Mouse (Mus musculus) spleen, adult 2 months (tissue): Measurements from ENCODE around the gene Stk24. TPM values are rescaled to one million over a fixed set of nuclear protein-coding genes. Genes with fewer than 3 reads are reported as not detected.

Experiments used
- DNase-seq, 2 experiments: peaks; one replicate each; pipeline versions ENCODE4 v3.0.0 to v3.0.0-alpha.2; 2012 to 2021; ENCODE audit warnings: low spot score in 2 of 2, low read depth in 1 of 2
- H3K27ac ChIP-seq: fragments of 200-500 bp; 2 replicates; pipeline ENCODE4 v1.5.1; 2012; ENCODE audit warnings: low read length, inconsistent platforms; ENCODE audit not compliant: insufficient read depth
- H3K27me3 ChIP-seq: fragments of 200-500 bp; 2 replicates; pipeline ENCODE4 v1.6.1; 2012; ENCODE audit warnings: mild to moderate bottlenecking, moderate library complexity, low read length, inconsistent platforms; ENCODE audit not compliant: control insufficient read depth, insufficient read depth
- H3K36me3 ChIP-seq: fragments of 200-500 bp; 2 replicates; pipeline ENCODE4 v1.6.1; 2012; ENCODE audit warnings: mild to moderate bottlenecking, low read length, inconsistent platforms; ENCODE audit not compliant: control insufficient read depth, insufficient read depth
- H3K4me1 ChIP-seq: fragments of 200-500 bp; 2 replicates; pipeline ENCODE4 v1.6.1; 2011; ENCODE audit warnings: inconsistent platforms; ENCODE audit not compliant: control insufficient read depth, insufficient read depth, insufficient read length
- H3K4me3 ChIP-seq: fragments of 200-500 bp; 2 replicates; pipeline ENCODE4 v1.5.1; 2011; ENCODE audit warnings: mild to moderate bottlenecking, inconsistent platforms; ENCODE audit not compliant: insufficient read depth, insufficient read length; ENCODE audit errors: extremely low read depth
- CTCF ChIP-seq: fragments of 200-500 bp; IDR thresholded peaks from 2 replicates; pipeline ENCODE4 v1.5.1; 2011; ENCODE audit warnings: mild to moderate bottlenecking, inconsistent platforms; ENCODE audit not compliant: insufficient read depth, insufficient read length, insufficient replicate concordance; ENCODE audit errors: extremely low read depth
- POLR2A ChIP-seq: fragments of 200-500 bp; IDR thresholded peaks from 2 replicates; pipeline ENCODE4 v1.6.1; 2011; ENCODE audit warnings: low read depth, low read length, inconsistent platforms
- WGBS: fragments of 180-500 bp; shearing (Covaris S2); methylation state at CpG from one replicate; pipeline ENCODE4 v1.1.7; 2018; 5-methylcytosine and 5-hydroxymethylcytosine counted together
- polyA plus RNA-seq: library from polyadenylated mRNA; depleted of rRNA; stranded (reverse); fragments of >200 nt; gene quantifications from 2 replicates; pipeline ENCODE4 v1.2.3, GENCODE M21; 2012

Stk24 gene
- polyA plus RNA-seq, 1 experiment = 32.6 TPM

DNA sequence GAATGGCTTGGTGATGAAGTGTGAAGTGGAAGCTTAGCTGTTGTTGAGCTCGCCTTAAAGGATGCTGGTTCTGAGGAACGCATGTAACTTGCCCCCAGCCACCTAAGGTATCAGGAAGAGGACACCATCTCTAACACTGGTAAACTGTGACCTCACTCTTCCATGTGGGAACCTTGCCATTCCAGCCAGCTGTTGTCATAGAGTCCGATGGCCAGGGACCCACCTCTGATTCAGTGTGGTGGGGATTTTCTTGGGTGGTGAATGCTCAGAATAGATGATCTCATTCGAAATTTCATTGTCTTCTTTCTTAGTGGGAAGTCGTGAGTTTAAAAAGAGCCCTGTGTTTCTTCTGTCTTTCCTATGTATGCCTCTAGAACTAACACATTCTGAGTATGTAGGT lies 128.7 kb downstream of the Stk24 start:
- no peaks in the 10 kb centered on the region for H3K4me1 ChIP-seq
- no peak overlapping the region for H3K27ac ChIP-seq
- H3K4me3 ChIP-seq = no peak overlapping the region
- no peak for DNase-seq
- no peak for TF ChIP-seq CTCF
- no peak for TF ChIP-seq POLR2A
- H3K36me3 ChIP-seq = no peaks in the 10 kb centered on the region
- WGBS = 87% methylated on average over 5 of the region's 5 CpGs
- H3K27me3 ChIP-seq = no peaks in the 10 kb centered on the region

DNA sequence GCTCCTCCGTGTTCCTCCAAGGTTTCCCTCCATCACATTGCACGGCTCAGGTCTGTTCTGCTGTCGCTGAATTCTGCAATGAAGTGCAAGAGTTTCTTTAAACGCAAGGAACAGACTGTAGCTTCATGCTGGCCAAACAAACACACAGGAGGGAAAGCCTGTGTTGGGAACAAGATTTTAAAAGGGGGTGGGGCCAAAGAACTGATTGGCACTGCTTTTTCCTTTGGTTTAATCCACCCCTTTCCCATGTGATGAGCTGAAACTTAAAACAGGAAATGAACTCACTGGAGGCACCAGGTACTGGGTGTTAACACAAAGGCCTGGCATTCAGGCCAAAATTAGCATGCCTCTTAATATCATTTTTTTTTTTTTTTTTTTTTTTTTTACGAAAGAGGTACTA lies 131.5 kb downstream of the Stk24 start:
- no peak for DNase-seq
- 78% methylated on average over 5 of the region's 5 CpGs for WGBS
- no peaks in the 10 kb centered on the region for H3K4me1 ChIP-seq
- H3K36me3 ChIP-seq = no peaks in the 10 kb centered on the region
- H3K27me3 ChIP-seq = no peaks in the 10 kb centered on the region
- no peak overlapping the region for H3K27ac ChIP-seq
- H3K4me3 ChIP-seq = no peak overlapping the region
- no peak for TF ChIP-seq POLR2A
- TF ChIP-seq CTCF = no peak

DNA sequence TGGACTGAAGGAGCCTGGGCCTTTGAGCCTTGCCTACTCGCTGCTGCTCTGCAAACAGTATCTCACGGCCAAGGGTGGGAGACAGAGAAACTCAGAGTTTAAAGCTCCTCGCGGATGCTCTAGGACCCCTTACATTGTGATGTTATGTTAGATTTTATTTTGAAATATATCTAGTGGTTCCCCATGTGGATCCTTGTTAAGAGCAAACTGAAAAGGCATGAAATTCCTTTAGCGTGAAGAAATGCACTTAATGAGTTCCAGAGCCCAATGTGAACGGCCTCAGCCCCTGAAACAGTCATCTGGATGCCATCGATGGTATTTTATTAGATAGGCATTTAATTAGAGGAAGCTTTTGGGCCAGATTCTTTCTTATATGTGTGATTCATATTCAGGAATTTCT lies 132.5 kb downstream of the Stk24 start:
- H3K27ac ChIP-seq = no peak overlapping the region
- H3K36me3 ChIP-seq = no peaks in the 10 kb centered on the region
- DNase-seq = no peak
- H3K27me3 ChIP-seq = no peaks in the 10 kb centered on the region
- TF ChIP-seq POLR2A (no peak), CTCF (no peak)
- WGBS = 93% methylated on average over 7 of the region's 7 CpGs
- H3K4me1 ChIP-seq = no peaks in the 10 kb centered on the region
- no peak overlapping the region for H3K4me3 ChIP-seq

DNA sequence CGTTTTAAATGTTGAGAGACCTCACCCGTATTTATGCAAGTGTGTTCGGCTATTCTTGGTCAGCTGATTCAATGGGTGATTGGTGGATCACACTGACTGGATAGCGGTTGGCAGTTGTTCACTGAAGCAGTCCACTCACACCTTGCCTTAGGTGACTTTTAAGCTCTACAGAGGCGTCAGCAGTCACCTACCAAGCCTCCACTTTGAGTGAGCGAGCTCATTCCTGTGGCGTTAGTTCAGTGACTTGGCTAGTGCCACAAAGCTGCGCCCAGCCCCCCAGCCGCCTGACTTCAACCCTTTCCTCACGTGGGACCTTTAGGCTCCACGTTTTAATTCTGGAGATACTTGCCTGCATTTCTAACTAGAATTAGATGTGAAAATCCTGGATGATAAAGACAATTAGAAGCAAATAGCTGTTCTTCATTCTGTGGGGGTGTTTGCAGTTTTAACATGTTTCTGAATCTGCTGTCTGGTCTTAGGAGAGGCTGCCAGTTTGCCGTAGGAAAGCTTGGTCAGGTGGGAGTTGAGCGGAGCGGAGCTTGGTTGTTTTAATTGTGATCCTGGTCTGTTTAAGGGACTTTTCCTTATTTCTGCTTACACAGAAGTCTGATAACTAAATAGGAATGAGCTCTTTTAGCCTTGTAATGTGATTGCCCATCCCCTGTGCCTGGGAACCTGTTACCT lies 133.6 kb downstream of the Stk24 start:
- Histone ChIP-seq H3K27me3 (no peaks in the 10 kb centered on the region), H3K36me3 (no peaks in the 10 kb centered on the region), H3K4me1 (no peaks in the 10 kb centered on the region), H3K27ac (no peak overlapping the region), H3K4me3 (no peak overlapping the region)
- TF ChIP-seq POLR2A (no peak), CTCF (no peak)
- DNase-seq = no peak
- WGBS = 89% methylated on average over 14 of the region's 14 CpGs

DNA sequence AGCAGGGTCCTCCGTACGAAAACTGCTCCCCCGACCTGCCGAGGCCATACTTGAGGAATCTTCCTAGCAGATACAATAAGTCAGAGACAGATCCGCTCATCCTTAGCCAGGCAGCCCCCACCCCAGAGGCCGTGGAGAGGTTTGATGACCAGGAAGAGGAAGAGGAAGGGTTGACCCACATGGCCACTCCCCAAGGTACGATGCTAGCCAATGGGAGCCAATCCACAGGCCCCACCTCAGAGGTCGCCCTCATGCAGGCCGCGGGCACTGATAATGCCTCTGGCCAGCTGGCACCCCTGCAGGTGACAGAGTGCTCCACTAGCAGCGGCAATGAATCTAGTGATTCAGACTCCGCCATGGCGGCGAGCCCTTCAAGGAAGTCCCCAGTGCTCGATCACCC lies 135.7 kb downstream of the Stk24 start:
- TF ChIP-seq POLR2A = no peak
- DNase-seq = no peak
- 95% methylated on average over 15 of the region's 15 CpGs for whole genome bisulfite sequencing
- Histone ChIP-seq H3K4me1 (no peaks in the 10 kb centered on the region), H3K27ac (no peak overlapping the region), H3K36me3 (no peaks in the 10 kb centered on the region), H3K27me3 (no peaks in the 10 kb centered on the region), H3K4me3 (no peak overlapping the region)

DNA sequence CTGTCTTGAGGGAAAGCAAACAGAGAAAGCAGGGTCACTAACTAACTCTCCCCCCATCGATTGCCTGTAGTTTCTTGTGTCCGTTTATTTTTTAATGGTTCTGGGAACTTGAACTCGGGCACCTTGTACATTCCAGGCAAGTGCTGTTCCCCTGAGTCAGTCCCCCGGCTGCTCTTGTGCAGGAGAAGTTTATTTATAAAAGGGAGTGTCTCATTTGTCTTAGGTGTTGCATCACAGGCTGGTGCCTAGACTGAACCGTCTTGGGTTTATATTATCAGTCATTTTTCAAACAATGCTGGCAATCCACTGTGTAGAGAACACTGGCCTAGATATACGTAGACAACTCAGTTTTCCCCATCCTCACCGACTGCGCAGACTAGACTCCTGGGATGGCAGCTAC lies 140.4 kb downstream of the Stk24 start:
- Histone ChIP-seq H3K27me3 (no peaks in the 10 kb centered on the region), H3K36me3 (no peaks in the 10 kb centered on the region), H3K4me3 (no peak overlapping the region), H3K4me1 (no peaks in the 10 kb centered on the region), H3K27ac (no peak overlapping the region)
- no peak for TF ChIP-seq POLR2A
- no peak for TF ChIP-seq CTCF
- 89% methylated on average over 8 of the region's 8 CpGs for whole genome bisulfite sequencing
- DNase-seq = no peak

DNA sequence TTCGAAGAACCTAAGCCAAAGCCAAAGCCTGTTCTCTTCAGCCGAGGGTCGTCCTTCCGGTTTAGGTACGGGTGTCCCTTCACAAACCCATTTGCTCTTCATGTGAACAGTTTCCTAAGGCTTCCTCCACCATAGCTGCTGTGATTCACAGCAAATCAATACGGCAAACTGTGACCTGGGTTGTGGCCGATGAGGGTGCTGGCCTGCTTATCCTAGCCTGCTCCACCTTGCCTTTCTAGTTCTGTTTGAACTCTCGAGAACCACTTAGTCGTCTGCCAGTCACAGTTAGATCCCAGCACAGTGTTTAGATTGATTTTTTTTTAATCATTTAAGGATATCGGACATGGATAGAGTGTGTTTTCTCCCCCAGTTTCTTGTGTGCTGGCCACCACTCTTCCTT lies 141.1 kb downstream of the Stk24 start:
- Histone ChIP-seq H3K36me3 (no peaks in the 10 kb centered on the region), H3K4me1 (no peaks in the 10 kb centered on the region), H3K27me3 (no peaks in the 10 kb centered on the region), H3K27ac (no peak overlapping the region), H3K4me3 (no peak overlapping the region)
- TF ChIP-seq POLR2A (no peak), CTCF (no peak)
- WGBS = 92% methylated on average over 10 of the region's 10 CpGs
- DNase-seq = no peak
